Mouse (Mus musculus) ES-Bruce4 (cell line): Measurements from ENCODE around the gene Gipc3. TPM values are rescaled to one million over a fixed set of nuclear protein-coding genes. Genes with fewer than 3 reads are reported as not detected.

Source experiments
- H3K27ac ChIP-seq: 2 replicates; pipeline ENCODE4 v1.5.1; 2012; ENCODE audit warnings: low read length, inconsistent platforms; ENCODE audit not compliant: insufficient read depth
- H3K27me3 ChIP-seq: 2 replicates; pipeline ENCODE4 v1.6.1; 2012; ENCODE audit warnings: mild to moderate bottlenecking, low read length, inconsistent platforms; ENCODE audit not compliant: control insufficient read depth, poor library complexity, insufficient read depth, severe bottlenecking
- H3K36me3 ChIP-seq: 2 replicates; pipeline ENCODE4 v1.6.1; 2012; ENCODE audit warnings: inconsistent platforms, mild to moderate bottlenecking, low read length, moderate library complexity; ENCODE audit not compliant: control insufficient read depth, poor library complexity, insufficient read depth, severe bottlenecking
- H3K4me1 ChIP-seq: one replicate; pipeline ENCODE4 v1.8.1; 2011; ENCODE audit warnings: low read length; ENCODE audit not compliant: control insufficient read depth, insufficient read depth
- H3K4me3 ChIP-seq: 2 replicates; pipeline ENCODE4 v1.5.1; 2011; ENCODE audit warnings: low read depth, mild to moderate bottlenecking, low read length
- H3K9ac ChIP-seq: 2 replicates; pipeline ENCODE4 v1.6.1; 2012; ENCODE audit warnings: low read depth, mild to moderate bottlenecking, inconsistent platforms; ENCODE audit not compliant: poor library complexity, severe bottlenecking
- H3K9me3 ChIP-seq: replicated peaks from 2 replicates; pipeline ENCODE4 v1.6.1; 2012; ENCODE audit warnings: mild to moderate bottlenecking, low read length, inconsistent platforms; ENCODE audit not compliant: control insufficient read depth, poor library complexity, insufficient read depth, severe bottlenecking
- CTCF ChIP-seq: IDR thresholded peaks from one replicate; pipeline ENCODE4 v1.8.1; 2011; ENCODE audit warnings: low read depth, low read length
- EP300 ChIP-seq: IDR thresholded peaks from 2 replicates; pipeline ENCODE4 v1.6.1; 2011; ENCODE audit warnings: low read depth, low read length; ENCODE audit not compliant: insufficient read depth
- POLR2A ChIP-seq: IDR thresholded peaks from one replicate; pipeline ENCODE4 v1.8.1; 2011; ENCODE audit warnings: low read length; ENCODE audit not compliant: insufficient read depth
- polyA plus RNA-seq: library from polyadenylated mRNA; stranded (reverse); fragments of >200 nt; gene quantifications from 2 replicates; pipeline ENCODE4 v1.2.4, GENCODE M21; 2011; ENCODE audit warnings: low read depth; ENCODE audit not compliant: missing spikeins, insufficient read depth, insufficient read length

Gipc3 gene
- polyA plus RNA-seq, 1 experiment: 1.2 TPM

DNA sequence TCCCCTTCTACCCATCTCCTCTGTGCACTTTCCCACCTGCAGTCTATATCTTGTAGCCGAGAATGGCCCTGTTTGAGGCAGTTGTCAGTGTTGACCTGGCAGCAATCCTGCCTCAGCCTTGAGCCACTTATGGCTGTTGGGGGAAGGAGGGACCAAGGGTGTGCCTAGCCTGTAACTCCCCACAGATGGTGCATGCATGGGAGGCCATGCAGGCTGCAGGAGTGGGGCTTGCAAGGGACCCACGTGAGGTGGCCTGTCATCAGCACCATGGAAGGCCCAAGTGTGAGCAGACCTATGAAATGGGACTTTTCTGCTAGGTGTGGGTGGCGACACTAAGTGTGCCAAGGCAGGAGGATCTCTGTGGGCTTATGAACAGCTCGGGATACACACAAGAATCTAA is 22.0 kb upstream of the Gipc3 start:
- Histone ChIP-seq H3K4me3 (no peak overlapping the region), H3K27ac (no peak overlapping the region), H3K27me3 (no peaks in the 10 kb centered on the region), H3K9ac (no peak overlapping the region), H3K9me3 (no peaks in the 10 kb centered on the region), H3K36me3 (peaks cover 14% of the 10 kb centered on the region), H3K4me1 (peaks cover 13% of the 10 kb centered on the region)
- TF ChIP-seq CTCF: no peak
- no peak for TF ChIP-seq EP300
- no peak for TF ChIP-seq POLR2A

DNA sequence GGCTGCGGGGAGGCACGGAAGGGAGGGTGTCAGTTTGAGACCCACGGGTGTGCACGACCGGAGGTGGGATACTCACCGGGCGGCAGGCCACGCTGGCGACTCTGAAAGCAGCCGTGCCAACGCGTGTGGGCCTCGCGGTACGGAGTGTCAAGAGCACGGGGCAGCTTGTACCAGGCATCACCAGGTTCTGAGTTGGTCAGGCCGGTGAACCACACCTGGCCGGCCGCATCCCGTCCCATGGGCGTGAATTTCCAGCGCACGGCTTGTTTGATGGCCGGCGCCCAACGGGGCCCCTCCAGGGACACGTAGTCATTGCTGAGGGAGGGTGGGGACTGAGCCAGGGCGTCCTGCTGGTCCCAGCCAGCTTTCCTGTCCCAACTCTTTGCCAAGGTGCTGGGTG is 21.6 kb upstream of the Gipc3 start:
- H3K36me3 ChIP-seq: peaks cover 10% of the 10 kb centered on the region
- no peak overlapping the region for H3K9ac ChIP-seq
- H3K27me3 ChIP-seq: no peaks in the 10 kb centered on the region
- H3K9me3 ChIP-seq: no peaks in the 10 kb centered on the region
- no peak overlapping the region for H3K4me3 ChIP-seq
- peaks cover 13% of the 10 kb centered on the region for H3K4me1 ChIP-seq
- no peak overlapping the region for H3K27ac ChIP-seq
- TF ChIP-seq POLR2A (no peak), EP300 (no peak), CTCF (no peak)

DNA sequence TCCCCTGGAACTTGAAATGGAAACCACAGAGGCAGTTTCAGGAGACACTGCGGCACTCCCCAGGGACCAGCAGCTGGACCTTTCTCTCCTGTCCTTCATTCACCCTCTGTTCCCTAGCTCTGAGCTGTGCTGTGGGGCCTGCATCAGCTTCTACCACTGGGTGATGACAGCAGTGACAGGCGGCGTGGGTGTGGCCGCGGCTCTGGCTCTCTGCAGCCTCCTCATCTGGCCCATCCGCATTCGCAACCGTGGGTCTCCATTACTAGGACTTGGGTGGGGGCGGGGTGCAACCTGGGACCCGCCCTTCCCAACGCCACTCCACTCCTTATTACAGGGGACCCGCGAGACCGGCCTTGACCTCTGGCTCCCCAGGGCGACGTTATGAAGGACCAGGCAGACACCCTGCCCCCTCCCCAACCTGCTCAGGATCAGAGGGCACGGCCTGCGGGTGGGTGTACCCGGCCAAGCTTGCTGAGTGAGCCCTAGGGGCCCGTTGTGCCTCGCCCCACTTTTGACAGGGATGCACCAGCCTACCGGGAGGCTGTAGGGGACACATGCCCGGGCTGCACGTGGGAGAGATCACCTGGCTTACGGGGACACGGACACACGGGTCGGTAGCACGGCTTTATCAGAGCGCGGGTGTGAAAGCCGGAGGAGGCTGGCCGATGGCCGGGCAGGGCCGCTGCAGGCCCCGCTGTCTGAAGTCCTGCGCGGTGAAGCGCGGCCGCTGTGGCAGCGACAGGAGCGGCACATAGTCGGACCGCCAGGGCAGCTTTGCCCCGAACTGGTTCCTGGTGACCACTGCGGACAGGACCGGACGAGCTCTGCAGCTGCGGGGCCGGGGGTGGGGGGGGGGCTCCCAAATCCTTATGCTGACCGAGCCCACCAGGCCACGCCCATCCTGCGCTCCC is 20.6 kb upstream of the Gipc3 start:
- Histone ChIP-seq H3K27ac (no peak overlapping the region), H3K36me3 (peaks cover 4% of the 10 kb centered on the region), H3K4me1 (peaks cover 13% of the 10 kb centered on the region), H3K9me3 (no peaks in the 10 kb centered on the region), H3K9ac (no peak overlapping the region), H3K4me3 (no peak overlapping the region), H3K27me3 (no peaks in the 10 kb centered on the region)
- TF ChIP-seq CTCF (no peak), POLR2A (no peak), EP300 (no peak)

DNA sequence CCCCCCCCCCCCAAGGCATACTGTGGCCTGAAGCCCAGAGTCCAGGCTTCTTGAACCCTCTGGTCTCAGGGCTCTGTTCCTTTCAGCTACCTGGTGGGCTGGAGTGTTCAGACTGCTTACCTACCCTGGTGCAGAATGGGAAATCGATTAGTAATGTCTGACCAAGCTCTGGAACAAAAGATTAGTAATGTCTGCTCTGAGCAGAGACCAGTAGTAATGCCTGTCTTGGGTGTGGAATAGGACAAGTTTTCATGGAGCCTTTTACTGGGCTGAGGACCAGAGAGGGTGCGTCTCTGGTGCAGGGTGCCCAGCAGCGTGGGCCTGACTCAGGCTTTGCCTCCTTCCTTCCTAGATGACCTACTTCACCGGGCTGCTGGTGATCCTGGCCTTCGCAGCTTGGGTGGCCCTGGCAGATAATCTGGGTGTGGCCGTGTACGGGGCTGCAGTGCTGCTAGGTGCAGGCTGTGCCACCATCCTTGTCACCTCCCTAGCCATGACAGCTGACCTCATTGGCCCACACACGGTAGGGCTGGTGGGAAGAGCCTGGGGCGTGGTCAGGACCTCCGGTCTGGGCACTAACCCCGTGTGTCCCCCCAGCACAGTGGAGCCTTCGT is 19.4 kb upstream of the Gipc3 start:
- H3K4me1 ChIP-seq: peaks cover 13% of the 10 kb centered on the region

DNA sequence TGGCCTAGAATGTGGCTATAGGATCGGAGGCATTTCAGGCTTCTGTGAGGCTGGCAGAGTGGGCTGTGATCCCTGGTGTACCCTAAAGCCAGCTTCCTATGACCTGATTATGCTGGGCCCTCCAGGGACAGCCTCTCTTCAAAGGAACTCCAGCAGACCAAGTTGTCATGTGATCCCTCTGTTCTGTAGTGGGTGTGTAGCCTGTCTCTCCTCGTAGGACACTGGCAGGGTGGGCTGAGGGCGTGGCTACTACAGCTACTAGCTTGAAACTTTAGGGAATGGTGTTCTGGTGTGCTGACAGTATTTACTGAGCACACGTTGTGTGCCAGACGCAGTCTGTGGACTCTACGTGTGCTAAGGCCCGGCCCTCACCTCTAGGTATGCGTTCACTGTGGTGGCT is 17.7 kb upstream of the Gipc3 start:
- no peaks in the 10 kb centered on the region for H3K27me3 ChIP-seq
- H3K4me1 ChIP-seq: peaks cover 13% of the 10 kb centered on the region
- H3K27ac ChIP-seq: no peak overlapping the region
- TF ChIP-seq CTCF (no peak), POLR2A (no peak), EP300 (no peak)
- H3K9ac ChIP-seq: no peak overlapping the region
- H3K4me3 ChIP-seq: no peak overlapping the region
- H3K36me3 ChIP-seq: no peaks in the 10 kb centered on the region
- H3K9me3 ChIP-seq: no peaks in the 10 kb centered on the region

More for the DNA sequence above, 19.4 kb upstream of the Gipc3 start:
- H3K27ac ChIP-seq: no peak overlapping the region
- peaks cover 4% of the 10 kb centered on the region; the same call in 1 of the 2 replicates for H3K36me3 ChIP-seq
- no peak overlapping the region for H3K4me3 ChIP-seq
- H3K27me3 ChIP-seq: no peaks in the 10 kb centered on the region
- H3K9ac ChIP-seq: no peak overlapping the region
- no peaks in the 10 kb centered on the region for H3K9me3 ChIP-seq
- TF ChIP-seq EP300: no peak
- TF ChIP-seq CTCF: no peak
- no peak for TF ChIP-seq POLR2A

DNA sequence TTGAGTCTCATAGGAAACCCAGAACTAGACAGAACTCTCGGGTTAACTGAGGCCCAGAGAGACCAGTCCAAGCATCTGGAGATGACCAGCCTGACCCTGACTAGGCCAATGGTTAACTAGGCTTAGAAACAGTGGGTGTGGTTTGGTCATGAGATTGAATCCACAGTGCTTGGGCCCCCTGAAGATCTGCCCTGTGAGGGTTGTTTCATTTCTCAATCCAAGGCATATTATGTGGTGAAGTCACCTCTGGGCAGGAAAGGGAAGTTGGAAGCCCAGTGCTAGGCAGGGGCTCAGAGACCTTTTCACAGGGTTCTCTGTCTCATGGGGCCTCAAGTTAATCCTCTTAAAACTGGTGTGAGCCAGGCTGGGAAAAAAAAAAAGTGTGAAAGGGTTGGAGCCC is 15.8 kb upstream of the Gipc3 start:
- TF ChIP-seq POLR2A (no peak), CTCF (no peak), EP300 (no peak)
- no peaks in the 10 kb centered on the region for H3K36me3 ChIP-seq
- no peak overlapping the region for H3K4me3 ChIP-seq
- no peaks in the 10 kb centered on the region for H3K27me3 ChIP-seq
- peaks cover 7% of the 10 kb centered on the region for H3K4me1 ChIP-seq
- no peaks in the 10 kb centered on the region for H3K9me3 ChIP-seq
- no peak overlapping the region for H3K9ac ChIP-seq
- H3K27ac ChIP-seq: no peak overlapping the region
